ENCODE assay signal across 11 mouse cellular contexts in genomic region chr10:45077353-45077752, GRCm38 (mm10).
"Had no signal": no experiment of that assay in that cellular context is flagged by ENCODE, and none has a peak within 500 bp of the region (broad histone marks: within the 10 kb centered on the region; RNA-seq: fewer than 3 reads in every experiment).

No protein-coding gene starts in this region.

- H3K27me3 ChIP-seq: kidney, embryonic 15.5 days had no signal

- H3K9ac ChIP-seq: kidney, embryonic 15.5 days; liver, embryonic 14.5 days had no signal

- H3K4me2 ChIP-seq: kidney, embryonic 15.5 days had no signal

- ATAC-seq: intestine, embryonic 16.5 days had no signal

- H3K4me3 ChIP-seq: kidney, embryonic 15.5 days; left cerebral cortex, adult 2 months; midbrain, embryonic 10.5 days had no signal

- H3K9me3 ChIP-seq: kidney, embryonic 15.5 days; midbrain, embryonic 10.5 days had no signal

- H3K27ac ChIP-seq: kidney, embryonic 15.5 days; left cerebral cortex, adult 2 months; liver, embryonic 14.5 days; midbrain, embryonic 10.5 days had no signal

- DNase-seq: kidney, adult 2 months; kidney, postnatal 14 days; lung, postnatal 36 days; midbrain, embryonic 14.5 days; right cerebral cortex, postnatal 14 days; thymus, postnatal 36 days had no signal
